Mouse (Mus musculus): Measurements from ENCODE around the gene Efnb2.

- no peak for TF ChIP-seq CTCF (IDR thresholded peaks at IDR 0.05; ENCODE audit: insufficient read depth, low read length)
- no peak for TF ChIP-seq POLR2A (IDR thresholded peaks at IDR 0.05; ENCODE audit: borderline replicate concordance, extremely low read depth, low read depth, low read length)
Measured at GRCm38 (mm10) chr8:8583290-8583980, 77.6 kb downstream of the Efnb2 start.

Data from lung, adult 2 months (tissue).